ENCODE assay signal across 18 mouse cellular contexts in genomic region chr1:98192671-98193070, GRCm38 (mm10).
DNase-seq lines count a peak whose midpoint lies in the region; ATAC-seq lines count a peak whose summit lies in the region.
"Had no signal": no experiment of that assay in that cellular context is flagged by ENCODE, and none has a peak within 500 bp of the region (broad histone marks: within the 10 kb centered on the region; RNA-seq: fewer than 3 reads in every experiment).

No protein-coding gene starts in this region.

- H3K4me1 ChIP-seq in midbrain, embryonic 13.5 days (replicated peaks): peaks cover 40% of the 10 kb centered on the region
- H3K4me1 ChIP-seq in midbrain, embryonic 11.5 days (ENCODE audit: control insufficient read depth, insufficient read depth, low read length): peaks cover 19% of the 10 kb centered on the region
- H3K4me1 ChIP-seq in forebrain, embryonic 12.5 days: peaks cover 37% of the 10 kb centered on the region
- H3K4me1 ChIP-seq in hindbrain, embryonic 15.5 days (replicated peaks): peaks cover 33% of the 10 kb centered on the region
- no peaks in the 10 kb centered on the region for H3K4me1 ChIP-seq in heart, embryonic 10.5 days
- H3K4me1 ChIP-seq: embryonic facial prominence, embryonic 12.5 days; heart, embryonic 15.5 days; limb, embryonic 15.5 days; megakaryocyte, embryonic 14.5 days had no signal

- 0 out of 2 replicates have a peak, but pooled peaks cover 2% of the 10 kb centered on the region for H3K9me3 ChIP-seq in midbrain, embryonic 13.5 days
- no peaks in the 10 kb centered on the region; the same call in 1 of the 2 replicates for H3K9me3 ChIP-seq in midbrain, embryonic 11.5 days (ENCODE audit: control insufficient read depth, low read length)
- H3K9me3 ChIP-seq in forebrain, embryonic 12.5 days: no peaks in the 10 kb centered on the region
- no peaks in the 10 kb centered on the region for H3K9me3 ChIP-seq in hindbrain, embryonic 15.5 days
- no peaks in the 10 kb centered on the region for H3K9me3 ChIP-seq in heart, embryonic 10.5 days
- H3K9me3 ChIP-seq: embryonic facial prominence, embryonic 12.5 days; heart, embryonic 15.5 days; limb, embryonic 15.5 days had no signal

- no peak overlapping the region for H3K4me3 ChIP-seq in midbrain, embryonic 13.5 days (replicated peaks)
- H3K4me3 ChIP-seq in midbrain, embryonic 11.5 days (ENCODE audit: low read depth, low read length): no peak overlapping the region
- H3K4me3 ChIP-seq in forebrain, embryonic 12.5 days (replicated peaks): no peak overlapping the region
- H3K4me3 ChIP-seq in hindbrain, embryonic 15.5 days: no peak overlapping the region
- no peak overlapping the region for H3K4me3 ChIP-seq in heart, embryonic 10.5 days
- H3K4me3 ChIP-seq: embryonic facial prominence, embryonic 12.5 days; gastrocnemius, adult 2 months; heart, embryonic 15.5 days; limb, embryonic 15.5 days; megakaryocyte, embryonic 14.5 days had no signal

- no peak for DNase-seq in midbrain, embryonic 11.5 days (ENCODE audit: low spot score, missing footprints)
- DNase-seq in heart, adult 11 months: no peak
- no peak for DNase-seq in heart, embryonic 10.5 days (ENCODE audit: low spot score)
- DNase-seq: adrenal gland, adult 8-10 months; cerebellum, adult 8-10 months; gastrocnemius, adult 2 months; kidney, adult 11 months; kidney, postnatal 10 days; lung, postnatal 10 days; thymus, adult 2 months had no signal

- no peak overlapping the region for H3K9ac ChIP-seq in midbrain, embryonic 13.5 days (replicated peaks)
- no peak overlapping the region for H3K9ac ChIP-seq in midbrain, embryonic 11.5 days (ENCODE audit: low read length)
- no peak overlapping the region for H3K9ac ChIP-seq in forebrain, embryonic 12.5 days
- no peak overlapping the region for H3K9ac ChIP-seq in hindbrain, embryonic 15.5 days
- H3K9ac ChIP-seq: embryonic facial prominence, embryonic 12.5 days; heart, embryonic 15.5 days; limb, embryonic 15.5 days had no signal

- no peaks in the 10 kb centered on the region for H3K36me3 ChIP-seq in midbrain, embryonic 13.5 days
- no peaks in the 10 kb centered on the region for H3K36me3 ChIP-seq in midbrain, embryonic 11.5 days (ENCODE audit: control insufficient read depth, insufficient read depth, low read length)
- H3K36me3 ChIP-seq in forebrain, embryonic 12.5 days (replicated peaks): no peaks in the 10 kb centered on the region
- H3K36me3 ChIP-seq in hindbrain, embryonic 15.5 days: no peaks in the 10 kb centered on the region
- no peaks in the 10 kb centered on the region for H3K36me3 ChIP-seq in heart, embryonic 10.5 days
- H3K36me3 ChIP-seq: embryonic facial prominence, embryonic 12.5 days; heart, embryonic 15.5 days; limb, embryonic 15.5 days had no signal

- WGBS in midbrain, embryonic 13.5 days: 51% methylated on average over 4 of the region's 4 CpGs
- 78% methylated on average over 4 of the region's 4 CpGs for WGBS in midbrain, embryonic 11.5 days
- 40% methylated on average over 4 of the region's 4 CpGs for WGBS in forebrain, embryonic 12.5 days
- WGBS in hindbrain, embryonic 15.5 days: 41% methylated on average over 4 of the region's 4 CpGs
- 77% methylated on average over 4 of the region's 4 CpGs for WGBS in heart, embryonic 10.5 days

- H3K27me3 ChIP-seq in midbrain, embryonic 13.5 days: peaks cover 12% of the 10 kb centered on the region; the same call in 1 of the 2 replicates
- H3K27me3 ChIP-seq in midbrain, embryonic 11.5 days (ENCODE audit: control insufficient read depth, insufficient read depth, low read length): peaks cover 8% of the 10 kb centered on the region; the same call in 1 of the 2 replicates
- no peaks in the 10 kb centered on the region for H3K27me3 ChIP-seq in forebrain, embryonic 12.5 days
- H3K27me3 ChIP-seq in hindbrain, embryonic 15.5 days: no peaks in the 10 kb centered on the region
- no peaks in the 10 kb centered on the region for H3K27me3 ChIP-seq in heart, embryonic 10.5 days (ENCODE audit: insufficient read depth, poor library complexity, severe bottlenecking)
- H3K27me3 ChIP-seq: embryonic facial prominence, embryonic 12.5 days; heart, embryonic 15.5 days; limb, embryonic 15.5 days; megakaryocyte, embryonic 14.5 days had no signal

- no peak for ATAC-seq in midbrain, embryonic 13.5 days
- ATAC-seq in midbrain, embryonic 11.5 days (ENCODE audit: low FRiP score): no peak
- no peak for ATAC-seq in forebrain, embryonic 12.5 days (ENCODE audit: low FRiP score)
- ATAC-seq in hindbrain, embryonic 15.5 days (ENCODE audit: low FRiP score, low read depth): no peak
- no peak for ATAC-seq in erythroblast, adult 5-6 weeks (replicated peaks; ENCODE audit: low FRiP score, poor library complexity, severe bottlenecking)

- H3K4me2 ChIP-seq in midbrain, embryonic 13.5 days (replicated peaks): no peak overlapping the region
- H3K4me2 ChIP-seq in midbrain, embryonic 11.5 days: no peak overlapping the region
- H3K4me2 ChIP-seq in forebrain, embryonic 12.5 days: no peak overlapping the region
- H3K4me2 ChIP-seq in hindbrain, embryonic 15.5 days: no peak overlapping the region
- H3K4me2 ChIP-seq: embryonic facial prominence, embryonic 12.5 days; heart, embryonic 15.5 days; limb, embryonic 15.5 days had no signal

- H3K27ac ChIP-seq in midbrain, embryonic 13.5 days: peak overlapping the region; percentile 70; the same call in 1 of the 2 replicates
- H3K27ac ChIP-seq in midbrain, embryonic 11.5 days (ENCODE audit: low read depth, low read length): no peak overlapping the region
- peak overlapping the region; percentile 51; the same call in 1 of the 2 replicates for H3K27ac ChIP-seq in forebrain, embryonic 12.5 days
- peak overlapping the region; percentile 47; the same call in 1 of the 2 replicates for H3K27ac ChIP-seq in hindbrain, embryonic 15.5 days (replicated peaks)
- no peak overlapping the region for H3K27ac ChIP-seq in heart, embryonic 10.5 days
- H3K27ac ChIP-seq: embryonic facial prominence, embryonic 12.5 days; gastrocnemius, adult 2 months; heart, embryonic 15.5 days; limb, embryonic 15.5 days had no signal

Comparison
In these comparisons a context has a peak if more than half of its experiments do, and no peak if none do; other contexts are left out.
1. H3K27ac ChIP-seq: peak in midbrain, embryonic 13.5 days (single experiment), forebrain, embryonic 12.5 days (single experiment) and hindbrain, embryonic 15.5 days (single experiment); none in midbrain, embryonic 11.5 days (single experiment) and heart, embryonic 10.5 days (single experiment).